Mouse (Mus musculus) lung, embryonic 15.5 days (tissue): Measurements from ENCODE around the gene Osbp. TPM values are rescaled to one million over a fixed set of nuclear protein-coding genes. Genes with fewer than 3 reads are reported as not detected.

Experiments
- ATAC-seq: fragments of 200-750 bp; cut with Nextera tagmentation; 2 replicates; pipeline ENCODE4 v1.8.0; 2017; ENCODE audit warnings: moderate number of reproducible peaks, borderline replicate concordance; ENCODE audit not compliant: low FRiP score, low TSS enrichment; ENCODE audit errors: extremely low read depth
- H3K27ac ChIP-seq: fragments of 300-500 bp; sonication (generic); 2 replicates; pipeline ENCODE4 v1.5.1; 2015; ENCODE audit warnings: moderate library complexity, mild to moderate bottlenecking, inconsistent platforms
- H3K27me3 ChIP-seq: fragments of 300-500 bp; sonication (generic); 2 replicates; pipeline ENCODE4 v1.6.1; 2015; ENCODE audit warnings: inconsistent platforms
- H3K36me3 ChIP-seq: fragments of 300-500 bp; sonication (generic); 2 replicates; pipeline ENCODE4 v1.6.1; 2015; ENCODE audit warnings: inconsistent platforms
- H3K4me1 ChIP-seq: fragments of 300-500 bp; sonication (generic); 2 replicates; pipeline ENCODE4 v1.6.1; 2015; ENCODE audit warnings: inconsistent platforms
- H3K4me2 ChIP-seq: fragments of 300-500 bp; sonication (generic); 2 replicates; pipeline ENCODE4 v1.6.1; 2015; ENCODE audit warnings: inconsistent platforms, mild to moderate bottlenecking, moderate library complexity
- H3K4me3 ChIP-seq: fragments of 300-500 bp; sonication (generic); 2 replicates; pipeline ENCODE4 v1.5.1; 2015; ENCODE audit warnings: mild to moderate bottlenecking, inconsistent platforms
- H3K9ac ChIP-seq: fragments of 300-500 bp; sonication (generic); 2 replicates; pipeline ENCODE4 v1.6.1; 2015; ENCODE audit warnings: inconsistent platforms
- H3K9me3 ChIP-seq: fragments of 300-500 bp; sonication (generic); 2 replicates; pipeline ENCODE4 v1.6.1; 2016; ENCODE audit warnings: inconsistent platforms
- WGBS: fragments of 180-500 bp; shearing (Covaris S2); methylation state at CpG from one replicate; pipeline ENCODE4 v1.1.7; 2015; 5-methylcytosine and 5-hydroxymethylcytosine counted together
- polyA plus RNA-seq: library from polyadenylated mRNA; unstranded; fragments of >200 nt; fragmentation: Nextera tagmentation; extraction: Ambion mirVana; gene quantifications from 2 replicates; pipeline ENCODE4 v1.2.1, GENCODE M21; 2015

Osbp gene
- polyA plus RNA-seq, 1 experiment from 2014 or later = 3.9 TPM

GRCm38 (mm10) chr19:12007105-12007931 is 41.6 kb downstream of the Osbp start:
- WGBS = 9% methylated on average over 17 of the region's 17 CpGs
- H3K4me3 ChIP-seq = peak overlapping the region; percentile 67
- H3K27me3 ChIP-seq = no peaks in the 10 kb centered on the region
- no peaks in the 10 kb centered on the region for H3K36me3 ChIP-seq
- peaks cover 16% of the 10 kb centered on the region for H3K4me1 ChIP-seq
- no peaks in the 10 kb centered on the region for H3K9me3 ChIP-seq
- H3K9ac ChIP-seq = no peak overlapping the region
- H3K4me2 ChIP-seq = peak overlapping the region; percentile 72
- ATAC-seq = no peak
- no peak overlapping the region for H3K27ac ChIP-seq

DNA sequence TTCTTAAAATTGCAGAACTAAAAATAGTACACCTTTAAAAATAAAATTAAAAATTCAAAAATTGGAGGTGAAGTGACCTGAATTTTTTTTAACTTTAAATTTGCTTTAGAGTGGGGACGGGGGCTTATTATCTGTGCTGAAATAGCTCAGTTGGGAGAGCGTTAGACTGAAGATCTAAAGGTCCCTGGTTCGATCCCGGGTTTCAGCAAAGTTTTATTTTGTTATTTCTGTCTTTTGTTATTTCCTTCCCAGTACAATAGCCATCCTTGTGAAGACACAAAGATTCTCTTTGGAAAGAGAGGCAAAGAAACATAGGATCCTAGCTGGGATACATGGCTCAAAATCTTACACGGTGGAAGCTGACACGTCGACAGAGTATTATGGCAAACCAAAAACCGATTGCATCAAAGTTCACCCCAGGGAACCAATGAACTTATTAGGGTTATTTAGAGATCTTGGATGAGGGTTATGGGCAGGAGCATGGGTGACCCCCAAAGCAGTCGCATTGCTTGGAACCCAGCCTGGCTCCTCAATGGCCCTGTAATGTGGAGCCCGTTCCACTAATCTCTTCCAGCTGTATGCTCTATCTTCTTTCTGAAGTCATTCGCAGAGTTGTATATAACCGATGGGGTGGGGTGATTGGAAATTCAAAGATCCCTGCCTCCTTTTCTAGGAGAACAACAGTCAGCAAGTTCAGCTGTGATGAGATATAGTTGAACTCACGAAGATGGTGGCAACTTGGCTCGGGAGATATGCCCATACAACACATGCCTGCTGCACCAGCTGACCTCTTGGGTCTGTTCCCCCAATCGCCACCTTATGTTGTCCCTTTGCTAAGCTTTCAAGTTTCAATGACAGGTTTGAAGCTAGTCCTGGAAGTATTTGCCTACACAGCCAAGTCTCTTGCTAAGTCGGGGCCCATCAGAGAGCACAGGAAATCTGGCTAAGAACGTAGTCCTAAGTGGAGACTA is 43.0 kb downstream of the Osbp start:
- no peak for ATAC-seq
- Histone ChIP-seq H3K36me3 (no peaks in the 10 kb centered on the region), H3K9ac (no peak overlapping the region), H3K4me3 (no peak overlapping the region), H3K27ac (0 out of 2 replicates have a peak overlapping the region, but pooled peaks have one; percentile 21), H3K4me1 (peaks cover 16% of the 10 kb centered on the region), H3K4me2 (peak overlapping the region; percentile 72), H3K9me3 (no peaks in the 10 kb centered on the region), H3K27me3 (no peaks in the 10 kb centered on the region)
- 25% methylated on average over 17 of the region's 17 CpGs for WGBS

- peak; percentile 7; the same call in 1 of the 2 replicates for ATAC-seq
- H3K4me2 ChIP-seq = peak overlapping the region; percentile 63
- no peaks in the 10 kb centered on the region for H3K27me3 ChIP-seq
- peaks cover 12% of the 10 kb centered on the region for H3K4me1 ChIP-seq
- H3K36me3 ChIP-seq = no peaks in the 10 kb centered on the region
- H3K9ac ChIP-seq = peak overlapping the region; percentile 48
- peak overlapping the region; percentile 81 for H3K27ac ChIP-seq
- peak overlapping the region; percentile 64 for H3K4me3 ChIP-seq
- no peaks in the 10 kb centered on the region for H3K9me3 ChIP-seq
- WGBS = under 1% methylated on average over 24 of the region's 24 CpGs
These were observed 44.0 kb downstream of the Osbp start for GRCm38 (mm10) chr19:12009501-12010280.

- H3K27me3 ChIP-seq = no peaks in the 10 kb centered on the region
- WGBS = under 1% methylated on average over 24 of the region's 24 CpGs
- ATAC-seq = peak; percentile 23
- peak overlapping the region; percentile 48 for H3K9ac ChIP-seq
- H3K4me1 ChIP-seq = peaks cover 10% of the 10 kb centered on the region
- H3K36me3 ChIP-seq = no peaks in the 10 kb centered on the region
- peak overlapping the region; percentile 63 for H3K4me2 ChIP-seq
- H3K4me3 ChIP-seq = peak overlapping the region; percentile 64
- H3K9me3 ChIP-seq = no peaks in the 10 kb centered on the region
- peak overlapping the region; percentile 81 for H3K27ac ChIP-seq
These were observed 44.6 kb downstream of the Osbp start for GRCm38 (mm10) chr19:12010281-12010771.

- H3K9ac ChIP-seq = peak overlapping the region; percentile 48
- peak overlapping the region; percentile 64 for H3K4me3 ChIP-seq
- no peaks in the 10 kb centered on the region for H3K27me3 ChIP-seq
- H3K4me1 ChIP-seq = peaks cover 10% of the 10 kb centered on the region
- H3K4me2 ChIP-seq = peak overlapping the region; percentile 63
- ATAC-seq = peak; percentile 55; the same call in 1 of the 2 replicates
- H3K27ac ChIP-seq = peak overlapping the region; percentile 81
- H3K9me3 ChIP-seq = no peaks in the 10 kb centered on the region
- WGBS = under 1% methylated on average over 26 of the region's 26 CpGs
- no peaks in the 10 kb centered on the region for H3K36me3 ChIP-seq
These were observed 45.3 kb downstream of the Osbp start for GRCm38 (mm10) chr19:12010916-12011559.

DNA sequence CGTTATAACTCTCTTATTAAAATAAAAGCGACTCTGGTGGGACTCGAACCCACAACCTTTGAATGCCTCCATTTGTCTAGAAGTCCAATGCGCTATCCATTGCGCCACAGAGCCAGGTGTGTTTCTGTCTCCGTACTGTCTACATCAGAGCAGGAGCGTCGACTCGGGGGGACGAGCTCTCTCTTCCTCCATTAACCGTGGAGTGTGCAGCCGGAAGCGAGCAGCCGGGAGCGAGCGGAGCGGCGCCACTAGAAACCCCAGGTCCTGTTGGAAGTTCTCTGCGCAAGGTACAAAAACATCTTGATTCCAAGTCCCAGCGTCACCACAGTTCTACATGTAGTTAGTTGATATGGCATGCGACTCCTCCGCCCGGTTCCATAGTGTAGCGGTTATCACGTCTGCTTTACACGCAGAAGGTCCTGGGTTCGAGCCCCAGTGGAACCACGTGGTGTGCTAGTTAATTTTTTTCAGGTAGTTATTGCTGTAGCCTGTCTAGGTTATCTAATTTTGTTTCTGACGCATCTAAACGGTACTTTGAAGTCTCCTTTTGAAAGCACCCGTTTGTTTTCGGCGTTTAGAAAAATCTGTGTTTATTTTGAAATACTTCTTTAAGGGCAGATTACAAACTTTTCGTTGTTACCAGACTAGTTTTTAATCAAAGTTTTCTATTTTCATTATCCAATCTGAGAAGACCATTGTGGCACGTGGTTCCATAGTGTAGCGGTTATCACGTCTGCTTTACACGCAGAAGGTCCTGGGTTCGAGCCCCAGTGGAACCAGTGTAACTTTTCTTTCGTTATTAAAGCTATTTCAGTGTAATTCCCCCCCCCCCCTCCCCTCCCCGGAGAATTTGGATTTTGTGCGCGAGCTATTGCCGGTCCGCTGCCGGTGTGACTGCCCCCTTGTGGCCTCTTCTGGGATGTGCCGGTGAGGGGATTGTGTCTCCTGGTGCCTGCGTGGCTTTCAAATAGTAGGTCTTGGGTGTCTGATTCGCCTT is 46.1 kb downstream of the Osbp start:
- peak overlapping the region; percentile 29; the same call in 1 of the 2 replicates for H3K9ac ChIP-seq
- no peaks in the 10 kb centered on the region for H3K36me3 ChIP-seq
- peaks cover 6% of the 10 kb centered on the region for H3K4me1 ChIP-seq
- H3K4me2 ChIP-seq = peak overlapping the region; percentile 63
- H3K9me3 ChIP-seq = no peaks in the 10 kb centered on the region
- WGBS = under 1% methylated on average over 49 of the region's 49 CpGs
- H3K27me3 ChIP-seq = no peaks in the 10 kb centered on the region
- H3K27ac ChIP-seq = peak overlapping the region; percentile 78
- peak; percentile 87 for ATAC-seq
- H3K4me3 ChIP-seq = peak overlapping the region; percentile 64

- ATAC-seq = no peak
- under 1% methylated on average over 10 of the region's 10 CpGs for WGBS
These were observed 46.9 kb downstream of the Osbp start for GRCm38 (mm10) chr19:12012615-12013014.

DNA sequence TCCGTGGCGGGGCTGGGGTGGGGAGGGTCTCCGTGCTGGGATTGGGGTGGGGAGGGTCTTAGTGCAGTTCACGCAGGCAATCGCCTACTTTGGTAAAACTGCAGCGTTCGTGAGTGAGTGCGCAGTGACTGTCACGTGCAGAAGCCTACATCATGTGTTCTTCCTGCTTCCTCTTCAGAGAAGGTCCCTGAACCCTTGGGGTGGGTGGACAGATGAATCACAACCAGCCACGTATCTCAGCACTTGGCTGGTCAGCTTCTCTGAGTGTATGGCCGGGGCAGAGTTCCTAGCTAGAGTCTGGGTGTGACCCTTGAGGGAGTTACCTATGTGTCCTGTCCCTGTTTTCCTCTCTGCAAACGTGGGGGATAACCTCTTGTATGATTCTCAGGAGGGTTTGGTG is 47.5 kb downstream of the Osbp start:
- peak overlapping the region; percentile 64 for H3K4me3 ChIP-seq
- no peaks in the 10 kb centered on the region for H3K4me1 ChIP-seq
- peak overlapping the region; percentile 63 for H3K4me2 ChIP-seq
- no peaks in the 10 kb centered on the region for H3K9me3 ChIP-seq
- no peaks in the 10 kb centered on the region for H3K27me3 ChIP-seq
- no peak overlapping the region for H3K27ac ChIP-seq
- no peak for ATAC-seq
- WGBS = under 1% methylated on average over 12 of the region's 12 CpGs
- H3K36me3 ChIP-seq = no peaks in the 10 kb centered on the region
- H3K9ac ChIP-seq = peak overlapping the region; percentile 29

More at GRCm38 (mm10) chr19:12012615-12013014, 46.9 kb downstream of the Osbp start:
- Histone ChIP-seq H3K9me3 (no peaks in the 10 kb centered on the region), H3K27ac (peak overlapping the region; percentile 15; the same call in 1 of the 2 replicates), H3K4me2 (peak overlapping the region; percentile 63), H3K36me3 (no peaks in the 10 kb centered on the region), H3K27me3 (no peaks in the 10 kb centered on the region), H3K4me3 (peak overlapping the region; percentile 64), H3K4me1 (no peaks in the 10 kb centered on the region), H3K9ac (peak overlapping the region; percentile 29)

DNA sequence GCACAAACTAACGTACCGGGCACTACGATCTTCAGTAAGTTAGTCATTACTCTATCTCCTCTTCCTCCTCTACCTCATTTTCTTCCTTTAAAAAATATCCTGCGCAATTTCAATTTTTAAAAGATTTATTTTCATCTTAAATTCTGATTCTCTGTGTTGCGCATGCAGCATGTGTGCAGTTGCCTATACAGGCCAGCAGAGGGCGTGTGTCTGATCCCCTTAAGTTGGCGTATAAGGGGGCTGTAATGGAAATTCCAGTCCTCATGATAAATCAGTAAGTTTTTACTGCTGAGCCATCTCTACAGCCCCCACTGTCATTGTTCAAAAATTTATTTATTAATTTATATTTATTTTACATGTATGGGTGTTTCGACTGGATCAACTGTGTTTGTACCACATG is 50.0 kb downstream of the Osbp start:
- no peak overlapping the region for H3K27ac ChIP-seq
- H3K36me3 ChIP-seq = no peaks in the 10 kb centered on the region
- no peaks in the 10 kb centered on the region for H3K9me3 ChIP-seq
- H3K4me1 ChIP-seq = no peaks in the 10 kb centered on the region
- no peaks in the 10 kb centered on the region for H3K27me3 ChIP-seq
- no peak overlapping the region for H3K4me2 ChIP-seq
- H3K4me3 ChIP-seq = no peak overlapping the region
- H3K9ac ChIP-seq = no peak overlapping the region
- WGBS = 71% methylated on average over 8 of the region's 8 CpGs
- ATAC-seq = no peak

DNA sequence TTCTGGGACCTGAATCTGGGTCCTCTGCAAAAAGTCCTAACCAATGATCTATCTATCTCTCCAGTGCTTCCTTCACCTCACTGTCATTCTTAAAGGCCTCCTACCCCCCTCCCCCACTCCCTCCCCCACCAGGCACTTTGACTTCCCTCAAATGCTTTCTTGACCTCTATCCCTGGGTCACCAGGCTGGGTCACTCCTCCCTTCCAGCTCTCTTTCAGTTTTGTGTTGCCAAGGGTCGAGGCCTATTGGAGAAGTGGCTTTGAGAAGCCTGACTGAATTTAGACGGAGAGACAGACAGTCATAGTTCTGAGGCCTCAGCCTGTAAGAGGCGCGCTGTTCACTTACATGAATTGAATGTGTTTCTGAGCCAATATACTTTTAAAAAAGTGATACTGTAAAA is 50.5 kb downstream of the Osbp start:
- Histone ChIP-seq H3K27me3 (no peaks in the 10 kb centered on the region), H3K9ac (no peak overlapping the region), H3K4me1 (no peaks in the 10 kb centered on the region), H3K27ac (no peak overlapping the region), H3K36me3 (no peaks in the 10 kb centered on the region), H3K4me2 (no peak overlapping the region), H3K9me3 (no peaks in the 10 kb centered on the region), H3K4me3 (no peak overlapping the region)
- no peak for ATAC-seq
- 76% methylated on average over 4 of the region's 4 CpGs for WGBS
